Mouse (Mus musculus) heart, embryonic 15.5 days (tissue): ENCODE results near the gene Hsf3. TPM values are rescaled to one million over a fixed set of nuclear protein-coding genes. Genes with fewer than 3 reads are reported as not detected.

ENCODE experiments used
- polyA plus RNA-seq: library from polyadenylated mRNA; unstranded; fragments of >200 nt; fragmentation: Nextera tagmentation; extraction: Ambion mirVana; gene quantifications from 2 replicates; pipeline ENCODE4 v1.2.1, GENCODE M21; 2015

Gene Hsf3
- polyA plus RNA-seq, 1 experiment from 2014 or later = 0.06 TPM

Other genes with a start within 250 kb of the Hsf3 start
- 0.25 and 0.47 TPM in 2 replicates for gene Vsig4, start 162.9 kb downstream of the Hsf3 start, polyA plus RNA-seq
- 10.6 and 13.9 TPM in 2 replicates for gene Heph, start 935 bp downstream of the Hsf3 start, polyA plus RNA-seq